Mouse (Mus musculus) adrenal gland, postnatal 10 days (tissue): ENCODE measurements around the gene Gm21119. TPM values are rescaled to one million over a fixed set of nuclear protein-coding genes. Genes with fewer than 3 reads are reported as not detected.
"Not testable (repeated sequence)": the region's sequence is repeated elsewhere in the genome, so short reads cannot be mapped to it uniquely, and the experiment has no call there.

ENCODE experiments used
- DNase-seq: peaks from one replicate; pipeline ENCODE4 v3.0.0; 2021; ENCODE audit warnings: mixed read lengths
- long read RNA-seq, 2 experiments: library from polyadenylated mRNA; stranded (forward); transcript quantifications; one replicate each; pipeline ENCODE4 v2.0.0; 2021
- total RNA-seq, 2 experiments: library from RNA; stranded (reverse); gene quantifications; 2 replicates each; pipeline ENCODE4 v1.2.3; 2021

The Gm21119 gene
- total RNA-seq: under 1 TPM; 0.27 to 0.48 TPM
- long read RNA-seq, experiment 1: 0 reads
- long read RNA-seq, experiment 2: 0 reads

GRCm38 (mm10) chr8:20614619-20615018 lies at the start of gene Gm21119:
Gm21119 (plus strand) TSS chr8:20614919.
- not testable (repeated sequence) for DNase-seq

- DNase-seq: not testable (repeated sequence)
Measured at GRCm38 (mm10) chr8:20566753-20567152, 48.0 kb upstream of the Gm21119 start.

- not testable (repeated sequence) for DNase-seq
Measured at GRCm38 (mm10) chr8:20581081-20581480, 33.6 kb upstream of the Gm21119 start.

- not testable (repeated sequence) for DNase-seq
Measured at GRCm38 (mm10) chr8:20582772-20583171, 31.9 kb upstream of the Gm21119 start.

GRCm38 (mm10) chr8:20588268-20589177 lies 26.2 kb upstream of the Gm21119 start:
- not testable (repeated sequence) for DNase-seq

GRCm38 (mm10) chr8:20589178-20589539 lies 25.6 kb upstream of the Gm21119 start:
- DNase-seq: peak; percentile 15

GRCm38 (mm10) chr8:20590117-20590997 lies 24.4 kb upstream of the Gm21119 start:
- DNase-seq: peak; percentile 20

GRCm38 (mm10) chr8:20591002-20591401 lies 23.7 kb upstream of the Gm21119 start:
- DNase-seq: not testable (repeated sequence)

- not testable (repeated sequence) for DNase-seq
Measured at GRCm38 (mm10) chr8:20592732-20593272, 21.9 kb upstream of the Gm21119 start.

- peak; percentile 56 for DNase-seq
Measured at GRCm38 (mm10) chr8:20593841-20594240, 20.9 kb upstream of the Gm21119 start.

GRCm38 (mm10) chr8:20596081-20596841 lies 18.5 kb upstream of the Gm21119 start:
- DNase-seq: peak; percentile 5

- DNase-seq: peak; percentile 43
Measured at GRCm38 (mm10) chr8:20596842-20597708, 17.6 kb upstream of the Gm21119 start.

- not testable (repeated sequence) for DNase-seq
Measured at GRCm38 (mm10) chr8:20598300-20599170, 16.2 kb upstream of the Gm21119 start.

- not testable (repeated sequence) for DNase-seq
Measured at GRCm38 (mm10) chr8:20599350-20599749, 15.4 kb upstream of the Gm21119 start.

- peak; percentile 1 for DNase-seq
Measured at GRCm38 (mm10) chr8:20610856-20611255, 3.9 kb upstream of the Gm21119 start.

- peak; percentile 1 for DNase-seq
Measured at GRCm38 (mm10) chr8:20612721-20613120, 2.0 kb upstream of the Gm21119 start.

GRCm38 (mm10) chr8:20630766-20631165 lies 16.0 kb downstream of the Gm21119 start:
- DNase-seq: not testable (repeated sequence)

- DNase-seq: not testable (repeated sequence)
Measured at GRCm38 (mm10) chr8:20637931-20638330, 23.2 kb downstream of the Gm21119 start.

- DNase-seq: peak; percentile 2
Measured at GRCm38 (mm10) chr8:20643536-20643935, 28.8 kb downstream of the Gm21119 start.
